Mouse (Mus musculus): ENCODE measurements around the gene Sycn.

Sycn gene

GRCm38 (mm10) chr7:28560856-28561255 lies 20.2 kb downstream of the Sycn start:
- no peak for DNase-seq

DNA sequence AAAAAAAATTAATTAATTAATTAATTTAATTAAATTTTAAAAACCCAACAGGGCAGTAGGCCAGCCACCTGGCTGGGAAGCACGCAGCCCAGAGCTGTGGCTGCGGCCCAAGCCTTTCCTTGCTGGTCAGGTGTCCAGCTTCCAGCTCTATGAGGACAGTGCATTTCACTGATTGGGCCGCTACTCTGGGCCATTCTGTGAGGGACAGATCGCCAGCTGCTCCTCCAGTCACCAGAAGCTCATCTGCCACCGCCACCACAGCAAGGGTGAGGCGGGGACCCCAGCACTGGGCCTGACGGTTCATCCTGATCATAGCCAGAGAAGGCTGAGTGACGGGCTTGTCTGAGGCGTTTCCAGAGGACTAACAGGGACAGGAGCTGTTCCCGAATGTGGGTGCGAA lies 21.3 kb downstream of the Sycn start:
- no peak for DNase-seq

- no peak for DNase-seq
Measured at GRCm38 (mm10) chr7:28562371-28562770, 21.7 kb downstream of the Sycn start.

DNA sequence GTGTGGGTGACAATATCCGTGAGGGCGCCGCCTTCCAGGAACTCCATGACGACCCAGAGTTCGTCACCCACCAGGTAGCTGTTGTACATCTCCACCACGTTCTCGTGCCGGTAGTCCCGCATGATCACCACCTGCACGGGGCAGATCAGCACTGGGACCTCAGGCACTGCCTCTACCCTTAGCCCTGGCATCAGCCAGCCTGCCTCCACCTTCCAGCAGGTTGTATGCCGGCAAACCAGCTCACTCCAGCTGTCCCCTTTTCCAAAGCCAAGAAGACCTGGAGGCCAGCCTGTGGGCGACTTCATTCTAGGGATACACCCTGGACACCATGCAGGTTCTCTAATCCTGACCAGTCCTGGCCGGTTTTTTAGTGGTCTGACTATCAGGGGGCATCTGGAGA lies 22.3 kb downstream of the Sycn start:
- no peak for DNase-seq

GRCm38 (mm10) chr7:28565407-28565806 lies 24.7 kb downstream of the Sycn start:
- no peak for DNase-seq

DNA sequence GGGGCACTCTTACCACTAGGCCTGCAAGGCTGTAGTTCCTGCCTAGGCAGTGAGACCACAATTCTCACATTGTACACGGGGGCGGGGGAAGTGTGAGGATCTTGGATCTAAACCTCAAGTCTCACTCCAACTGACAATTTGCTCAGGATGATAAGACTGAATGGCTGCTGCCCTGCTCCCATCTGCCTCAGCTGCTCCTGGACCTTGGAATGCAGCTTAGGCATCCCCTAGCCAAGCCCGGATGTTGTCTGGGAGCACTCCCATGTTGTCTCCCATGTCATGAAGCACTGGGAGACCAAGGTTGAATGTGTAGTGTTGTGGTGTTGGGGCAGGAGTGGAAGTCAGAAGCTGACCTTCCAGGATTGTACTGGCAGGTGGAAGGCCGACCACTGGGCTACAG lies 26.9 kb downstream of the Sycn start:
- DNase-seq = no peak

GRCm38 (mm10) chr7:28568253-28568652 lies 27.6 kb downstream of the Sycn start:
- peak; percentile 68 for DNase-seq

- no peak for DNase-seq
Measured at GRCm38 (mm10) chr7:28570291-28570981, 29.8 kb downstream of the Sycn start.

DNA sequence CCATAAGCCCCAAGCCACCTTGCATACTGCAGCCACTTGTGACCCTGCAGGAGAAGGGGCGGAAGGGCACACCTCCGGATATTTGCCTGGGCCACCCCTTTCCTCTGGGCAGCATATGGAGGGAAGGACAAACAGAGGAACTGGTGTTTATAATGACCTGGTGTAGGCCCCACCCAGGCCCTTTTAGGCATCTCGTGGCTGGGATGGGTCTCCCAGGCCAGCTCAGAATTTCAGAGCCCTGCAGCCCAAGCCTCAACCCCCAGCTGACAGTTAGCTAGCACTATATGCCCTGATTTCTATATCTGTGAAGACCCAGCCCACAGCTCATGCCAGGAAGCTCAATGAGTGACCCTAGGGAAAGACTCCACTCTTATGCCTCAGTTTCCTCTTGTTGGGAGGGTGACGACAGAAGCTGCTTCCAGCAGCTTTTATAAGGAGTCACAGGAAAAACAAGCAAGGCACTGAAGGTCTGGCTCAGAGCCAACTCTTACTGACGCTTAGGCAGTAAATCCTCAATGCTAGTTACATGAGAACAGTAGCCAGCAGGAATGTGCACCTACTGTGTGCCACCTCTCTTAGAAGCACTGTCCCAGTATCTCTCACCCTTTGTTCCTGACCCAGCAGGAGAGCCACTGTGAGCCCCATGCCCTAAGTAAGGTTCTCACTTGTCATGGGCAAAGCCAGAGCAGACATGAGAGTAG lies 30.4 kb downstream of the Sycn start:
- no peak for DNase-seq

- DNase-seq = no peak
Measured at GRCm38 (mm10) chr7:28572689-28573088, 32.0 kb downstream of the Sycn start.

DNA sequence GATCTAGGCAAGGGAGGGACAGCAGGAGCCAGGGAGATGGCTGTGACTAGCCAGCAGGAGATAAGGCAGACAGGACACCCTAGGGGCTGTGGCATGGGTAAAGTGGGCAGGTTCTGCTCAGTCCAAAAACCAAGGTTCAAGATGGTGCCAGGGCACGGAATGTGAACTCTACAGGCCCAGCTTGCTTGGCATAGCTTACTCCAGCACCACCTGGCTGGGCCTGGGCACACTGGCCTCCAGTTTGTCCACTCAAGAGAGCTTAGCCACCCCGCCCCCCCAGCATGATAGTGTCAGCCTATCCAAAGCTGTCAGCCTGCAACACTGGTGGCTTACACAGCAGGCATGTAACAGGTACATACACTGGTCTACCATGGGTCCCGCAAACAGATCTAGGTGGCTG lies 32.6 kb downstream of the Sycn start:
- DNase-seq = no peak

DNA sequence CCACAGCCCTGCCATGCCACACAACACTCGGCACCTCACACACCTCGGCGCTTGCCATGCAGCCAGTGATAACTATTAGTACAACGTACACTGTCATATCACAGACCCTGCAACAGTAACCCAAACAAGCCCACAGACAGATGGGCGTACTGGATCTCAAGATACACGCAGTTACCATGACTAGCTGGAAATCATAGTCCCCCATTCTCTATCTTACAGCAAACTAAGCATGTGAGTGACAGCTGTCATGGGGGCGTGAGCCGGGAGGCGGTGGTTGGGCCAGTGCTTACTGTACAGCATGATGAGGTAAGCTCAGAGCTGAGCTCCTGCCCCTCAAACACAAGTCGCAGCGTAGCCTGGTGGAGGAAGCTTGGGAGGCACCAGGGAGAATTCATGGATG lies 34.9 kb downstream of the Sycn start:
- DNase-seq = peak; percentile 84

DNA sequence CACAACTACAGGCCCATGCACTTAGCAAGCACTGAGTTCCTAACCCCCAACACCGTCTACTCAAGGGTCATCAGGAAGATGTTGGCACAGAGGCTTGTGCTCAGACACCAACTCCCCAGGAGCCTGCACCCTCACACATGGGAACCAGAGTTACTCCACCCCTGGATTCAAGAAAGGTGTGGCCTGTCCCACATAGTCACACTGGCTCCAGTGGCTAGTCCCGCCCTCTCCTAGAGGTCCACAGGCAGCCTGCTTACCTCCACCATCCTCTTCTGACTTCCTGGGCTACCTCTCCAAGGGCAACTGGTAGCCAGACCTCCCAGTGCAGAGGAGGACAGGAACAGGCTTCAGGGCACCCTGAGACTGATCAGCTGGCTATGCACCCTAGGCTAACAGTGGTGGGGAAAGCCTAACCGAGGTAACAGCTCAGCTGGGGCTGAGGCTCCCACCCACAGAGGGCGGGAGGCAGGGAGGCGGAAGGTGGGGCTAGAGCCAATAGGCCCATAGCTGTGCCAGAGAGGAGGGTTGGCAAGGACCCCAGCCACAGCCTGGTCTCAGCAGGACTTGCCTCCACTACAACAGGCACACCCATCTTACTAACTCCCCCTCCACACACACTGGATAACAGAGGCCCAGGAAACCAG lies 35.7 kb downstream of the Sycn start:
- peak; percentile 60 for DNase-seq

GRCm38 (mm10) chr7:28577826-28578542 lies 37.3 kb downstream of the Sycn start:
- no peak for DNase-seq

GRCm38 (mm10) chr7:28578543-28579053 lies 37.9 kb downstream of the Sycn start:
- no peak for DNase-seq

DNA sequence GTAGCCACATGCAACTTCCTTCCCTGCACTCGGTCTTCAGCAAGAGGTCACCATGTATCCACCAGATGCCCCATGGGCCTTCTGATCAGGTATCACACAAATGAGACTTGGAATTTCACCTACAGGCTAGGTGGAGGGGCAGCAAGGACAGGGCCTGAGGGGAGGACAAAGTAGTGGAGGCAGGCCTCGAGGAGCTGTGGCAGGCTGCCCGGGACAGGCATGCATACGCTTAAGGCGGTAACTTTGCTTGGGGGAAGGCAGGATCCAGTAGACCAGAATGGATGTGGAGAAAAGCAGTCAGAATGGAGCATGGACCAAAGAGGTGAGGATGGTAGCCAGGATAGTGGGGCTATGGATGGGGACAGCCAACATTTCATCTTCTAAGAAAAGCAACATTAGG lies 39.1 kb downstream of the Sycn start:
- no peak for DNase-seq

DNA sequence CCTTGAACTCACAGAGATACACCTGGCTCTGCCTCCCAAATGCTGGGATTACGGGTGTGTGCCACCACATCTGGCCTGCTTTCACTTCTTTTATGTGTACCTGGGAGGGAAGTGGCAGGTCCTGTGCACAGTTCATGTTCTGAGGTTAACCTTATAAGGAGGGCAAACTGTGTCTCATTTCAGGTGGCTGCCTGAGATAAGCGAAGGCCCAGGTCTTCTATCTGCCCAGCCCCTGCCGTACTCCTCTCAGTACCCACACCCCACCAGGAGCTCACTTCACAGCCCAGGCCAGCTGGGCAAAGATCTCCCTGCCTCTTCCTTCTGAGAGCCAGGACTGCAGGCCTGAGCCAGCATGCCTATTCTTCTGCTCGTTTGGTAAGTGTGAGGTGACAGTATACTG lies 41.0 kb downstream of the Sycn start:
- no peak for DNase-seq

GRCm38 (mm10) chr7:28582841-28583240 lies 42.2 kb downstream of the Sycn start:
- DNase-seq = peak; percentile 49

DNA sequence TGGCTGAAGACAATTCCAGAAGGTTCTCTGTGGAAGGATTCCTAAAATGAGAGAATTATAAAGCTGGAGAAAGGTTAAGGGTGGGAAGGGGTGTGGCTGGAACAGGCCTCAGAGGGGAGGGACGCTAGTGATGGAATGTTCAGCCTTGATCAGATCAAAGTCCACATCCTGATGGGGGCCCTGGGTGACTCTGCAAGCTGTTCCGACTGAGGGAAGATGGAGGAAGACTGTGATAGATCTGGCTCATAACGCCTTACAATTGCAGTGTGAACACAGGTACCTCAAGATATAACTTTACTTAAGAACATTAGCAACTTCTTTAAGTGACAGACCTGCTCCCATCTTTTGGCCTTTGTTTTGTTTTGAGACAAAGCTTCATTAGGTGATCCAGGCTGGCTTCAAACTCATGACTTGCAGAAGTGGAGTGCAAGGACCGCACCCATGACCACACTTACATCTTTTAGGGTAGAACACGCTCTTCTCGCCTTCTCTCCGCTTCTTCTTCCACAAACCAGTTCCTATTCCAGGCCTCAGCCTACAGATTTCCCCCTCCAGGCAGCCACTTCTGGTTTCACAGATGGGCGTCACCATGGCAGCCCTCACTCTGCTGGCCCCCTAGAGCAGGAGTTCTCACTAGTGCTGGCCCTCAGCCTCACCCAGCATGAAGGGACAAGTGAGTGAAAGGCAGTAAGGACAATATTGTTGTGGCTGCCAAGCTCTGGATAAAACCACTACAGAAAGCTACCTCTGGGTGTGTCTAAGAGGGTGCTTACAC lies 43.1 kb downstream of the Sycn start:
- peak; percentile 68 for DNase-seq

DNA sequence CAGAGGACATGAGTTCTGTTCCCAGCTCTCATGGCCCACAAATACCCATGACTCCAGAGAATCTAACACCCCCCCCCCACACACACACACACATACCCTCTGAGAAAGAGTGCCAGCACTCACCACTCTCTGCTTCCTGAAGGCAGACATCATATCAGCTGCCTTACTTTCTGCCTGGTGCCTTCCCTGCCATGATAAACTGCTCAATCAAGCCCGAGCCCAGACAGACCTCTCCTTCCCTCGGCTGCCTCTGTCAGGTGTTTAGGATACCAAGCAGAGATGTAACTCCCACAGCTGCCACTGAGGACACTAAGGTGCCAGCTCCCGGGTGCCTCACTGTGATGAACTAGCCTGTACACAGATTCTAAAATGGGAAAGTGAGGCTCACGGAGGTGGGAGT lies 43.8 kb downstream of the Sycn start:
- DNase-seq = no peak

- no peak for DNase-seq
Measured at GRCm38 (mm10) chr7:28585001-28585400, 44.3 kb downstream of the Sycn start.

DNA sequence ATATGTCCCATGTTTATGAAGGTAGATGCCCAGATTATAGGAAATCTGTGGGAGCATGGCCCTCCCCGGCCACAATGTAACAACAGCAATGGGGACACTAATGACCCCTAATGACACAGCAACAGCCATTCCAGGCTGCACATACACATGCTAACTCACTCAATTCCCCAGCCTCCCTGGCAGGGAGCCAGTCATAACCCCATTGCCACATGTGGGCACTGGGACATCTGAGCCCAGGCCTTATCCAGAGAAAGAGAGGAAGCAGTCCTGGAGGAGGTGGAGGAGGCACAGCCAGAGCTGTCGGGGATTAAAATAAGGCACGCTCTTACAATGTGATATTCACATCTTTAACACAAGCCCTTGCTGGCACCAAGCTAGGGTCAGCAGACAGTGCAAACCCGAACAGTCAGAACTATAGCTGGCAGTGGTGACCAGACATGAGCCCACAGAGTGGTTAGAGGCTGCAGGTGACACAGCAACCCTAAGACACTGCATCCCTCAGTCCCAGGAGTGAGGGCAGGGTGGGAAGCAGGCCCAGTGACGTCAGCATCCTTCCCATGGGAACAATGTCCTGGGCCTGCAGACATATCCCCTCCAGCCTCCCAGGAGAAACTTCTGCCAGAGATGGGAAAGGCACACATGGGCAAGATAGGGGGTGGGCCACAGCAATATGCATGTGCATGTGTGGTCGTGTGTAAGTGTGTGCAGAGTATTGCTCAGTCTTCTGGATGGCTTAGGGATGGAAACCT lies 46.2 kb downstream of the Sycn start:
- no peak for DNase-seq

All from layer of hippocampus, adult 9-11 months (tissue).